Mouse (Mus musculus) MEL (cell line): Measurements from ENCODE around the gene Gemin2. TPM values are rescaled to one million over a fixed set of nuclear protein-coding genes. Genes with fewer than 3 reads are reported as not detected.
A peak's percentile ranks its signal among the peaks of the same experiment; 100 is the strongest.

Experiments used
- DNase-seq: peaks from one replicate; pipeline ENCODE4 v3.0.0; 2011; ENCODE audit warnings: low read depth, low spot score
- H3K27ac ChIP-seq: 2 replicates; pipeline ENCODE4 v1.5.1; 2012; ENCODE audit warnings: low read depth, mild to moderate bottlenecking, control low read depth, low read length, moderate library complexity; ENCODE audit not compliant: control insufficient read depth
- H3K27me3 ChIP-seq, 2 experiments: fragments of 150-350 bp in 1 of 2; sonication (generic) in 1 of 2; 2 replicates each; pipeline ENCODE4 v1.6.1; 2012; ENCODE audit warnings: low read length in 2 of 2, mild to moderate bottlenecking in 2 of 2, improper control_type of control experiment in 1 of 2, moderate library complexity in 1 of 2; ENCODE audit not compliant: insufficient read depth in 2 of 2, control insufficient read depth in 1 of 2
- H3K36me3 ChIP-seq, 2 experiments: 2 replicates each; pipeline ENCODE4 v1.6.1; 2012 to 2014; ENCODE audit warnings: low read length in 2 of 2, improper control_type of control experiment in 1 of 2, inconsistent platforms in 1 of 2, mild to moderate bottlenecking in 1 of 2; ENCODE audit not compliant: insufficient read depth in 2 of 2, control insufficient read depth in 1 of 2
- H3K4me1 ChIP-seq, 2 experiments: fragments of 150-350 bp in 1 of 2; sonication (generic) in 1 of 2; 2 replicates each; pipeline ENCODE4 v1.6.1; 2012; ENCODE audit warnings: low read length in 2 of 2, improper control_type of control experiment in 1 of 2, mild to moderate bottlenecking in 1 of 2; ENCODE audit not compliant: insufficient read depth in 2 of 2, control insufficient read depth in 1 of 2
- H3K4me3 ChIP-seq, 2 experiments: fragments of 150-350 bp in 1 of 2; sonication (generic) in 1 of 2; 2 replicates each; pipeline ENCODE4 v1.5.1; 2012; ENCODE audit warnings: low read depth in 2 of 2, low read length in 2 of 2, mild to moderate bottlenecking in 2 of 2, moderate library complexity in 2 of 2, control low read depth in 1 of 2, improper control_type of control experiment in 1 of 2; ENCODE audit not compliant: control insufficient read depth in 1 of 2, insufficient read depth in 1 of 2
- H3K79me2 ChIP-seq: 2 replicates; pipeline ENCODE4 v1.6.1; 2012; ENCODE audit warnings: mild to moderate bottlenecking, low read length, moderate library complexity; ENCODE audit not compliant: control insufficient read depth, poor library complexity, insufficient read depth
- H3K9ac ChIP-seq: 2 replicates; pipeline ENCODE4 v1.6.1; 2012; ENCODE audit warnings: low read depth, mild to moderate bottlenecking, control low read depth, low read length, moderate library complexity; ENCODE audit not compliant: control insufficient read depth, poor library complexity, severe bottlenecking
- H3K9me3 ChIP-seq: fragments of 150-350 bp; sonication (generic); replicated peaks from 2 replicates; pipeline ENCODE4 v1.6.1; 2012; ENCODE audit warnings: mild to moderate bottlenecking, low read length, improper control_type of control experiment, moderate library complexity; ENCODE audit not compliant: insufficient read depth
- BHLHE40 ChIP-seq: IDR thresholded peaks from 2 replicates; pipeline ENCODE4 v1.6.1; 2012; ENCODE audit warnings: low read depth, mild to moderate bottlenecking, inconsistent platforms, low read length, improper control_type of control experiment, borderline replicate concordance
- CHD1 ChIP-seq: IDR thresholded peaks from 2 replicates; pipeline ENCODE4 v1.6.1; 2012; ENCODE audit warnings: low read depth, mild to moderate bottlenecking, inconsistent platforms, low read length, improper control_type of control experiment
- CHD2 ChIP-seq: IDR thresholded peaks from 2 replicates; pipeline ENCODE4 v1.6.1; 2011; ENCODE audit warnings: low read length, improper control_type of control experiment
- CTCF ChIP-seq, 3 experiments: IDR thresholded peaks in 2 of 3; conservative IDR thresholded peaks in 1 of 3; 2 replicates each; pipeline ENCODE4 v1.5.1; 2011 to 2012; ENCODE audit warnings: low read length in 3 of 3, low read depth in 2 of 3, mild to moderate bottlenecking in 2 of 3, improper control_type of control experiment in 1 of 3, inconsistent platforms in 1 of 3, mixed read lengths in 1 of 3, moderate library complexity in 1 of 3; ENCODE audit not compliant: control insufficient read depth in 1 of 3, insufficient read depth in 1 of 3, poor library complexity in 1 of 3, severe bottlenecking in 1 of 3
- E2F4 ChIP-seq: IDR thresholded peaks from 2 replicates; pipeline ENCODE4 v1.6.1; 2011; ENCODE audit warnings: low read depth, low read length, improper control_type of control experiment, borderline replicate concordance
- ELF1 ChIP-seq: IDR thresholded peaks from 2 replicates; pipeline ENCODE4 v1.6.1; 2014; ENCODE audit warnings: low read depth, mild to moderate bottlenecking, inconsistent platforms, low read length, improper control_type of control experiment, moderate library complexity
- EP300 ChIP-seq, 2 experiments: IDR thresholded peaks; 2 replicates each; pipeline ENCODE4 v1.6.1; 2011; ENCODE audit warnings: improper control_type of control experiment in 2 of 2, low read length in 2 of 2, low read depth in 1 of 2, mild to moderate bottlenecking in 1 of 2
- ETS1 ChIP-seq: IDR thresholded peaks from 2 replicates; pipeline ENCODE4 v1.6.1; 2012; ENCODE audit warnings: low read depth, mild to moderate bottlenecking, inconsistent platforms, low read length, improper control_type of control experiment, moderate library complexity
- GABPA ChIP-seq: IDR thresholded peaks from 2 replicates; pipeline ENCODE4 v1.6.1; 2012; ENCODE audit warnings: low read depth, mild to moderate bottlenecking, inconsistent platforms, low read length, improper control_type of control experiment, moderate library complexity
- GATA1 ChIP-seq: IDR thresholded peaks from 2 replicates; pipeline ENCODE4 v1.6.1; 2011; ENCODE audit warnings: low read depth, low read length, improper control_type of control experiment
- HCFC1 ChIP-seq: IDR thresholded peaks from 2 replicates; pipeline ENCODE4 v1.6.1; 2012; ENCODE audit warnings: low read depth, mild to moderate bottlenecking, inconsistent platforms, low read length, improper control_type of control experiment, moderate library complexity
- MAFK ChIP-seq: IDR thresholded peaks from 2 replicates; pipeline ENCODE4 v1.6.1; 2011; ENCODE audit warnings: low read depth, mild to moderate bottlenecking, low read length, improper control_type of control experiment, borderline replicate concordance
- MAX ChIP-seq: IDR thresholded peaks from 2 replicates; pipeline ENCODE4 v1.6.1; 2011; ENCODE audit warnings: low read length, improper control_type of control experiment
- MAZ ChIP-seq: IDR thresholded peaks from 2 replicates; pipeline ENCODE4 v1.6.1; 2012; ENCODE audit warnings: low read depth, mild to moderate bottlenecking, inconsistent platforms, low read length, improper control_type of control experiment
- MXI1 ChIP-seq: IDR thresholded peaks from 2 replicates; pipeline ENCODE4 v1.6.1; 2011; ENCODE audit warnings: mild to moderate bottlenecking, low read depth, low read length, improper control_type of control experiment
- MYB ChIP-seq: IDR thresholded peaks from 2 replicates; pipeline ENCODE4 v1.6.1; 2011; ENCODE audit warnings: mild to moderate bottlenecking, low read depth, low read length, improper control_type of control experiment
- MYC ChIP-seq: IDR thresholded peaks from 2 replicates; pipeline ENCODE4 v1.6.1; 2011; ENCODE audit warnings: low read depth, mild to moderate bottlenecking, low read length, improper control_type of control experiment, moderate library complexity
- NRF1 ChIP-seq: IDR thresholded peaks from 2 replicates; pipeline ENCODE4 v1.6.1; 2014; ENCODE audit warnings: low read depth, mild to moderate bottlenecking, inconsistent platforms, low read length, improper control_type of control experiment, moderate library complexity; ENCODE audit not compliant: poor library complexity, insufficient read depth, severe bottlenecking
- POLR2A ChIP-seq, 2 experiments: IDR thresholded peaks; 2 replicates each; pipeline ENCODE4 v1.6.1; 2011 to 2012; ENCODE audit warnings: low read length in 2 of 2, mild to moderate bottlenecking in 2 of 2, control low read depth in 1 of 2, improper control_type of control experiment in 1 of 2, low read depth in 1 of 2, moderate library complexity in 1 of 2; ENCODE audit not compliant: control insufficient read depth in 1 of 2, insufficient read depth in 1 of 2, poor library complexity in 1 of 2
- POLR2AphosphoS5 ChIP-seq: IDR thresholded peaks from 2 replicates; pipeline ENCODE4 v1.6.1; 2012; ENCODE audit warnings: low read depth, borderline replicate concordance, mild to moderate bottlenecking, inconsistent platforms, low read length, moderate library complexity, mixed read lengths
- RAD21 ChIP-seq: IDR thresholded peaks from 2 replicates; pipeline ENCODE4 v1.6.1; 2011; ENCODE audit warnings: mild to moderate bottlenecking, low read depth, low read length, improper control_type of control experiment
- SIN3A ChIP-seq: IDR thresholded peaks from 2 replicates; pipeline ENCODE4 v1.6.1; 2012; ENCODE audit warnings: low read length, improper control_type of control experiment, inconsistent platforms
- SMC3 ChIP-seq: IDR thresholded peaks from 2 replicates; pipeline ENCODE4 v1.6.1; 2011; ENCODE audit warnings: low read depth, low read length, improper control_type of control experiment
- TBP ChIP-seq: IDR thresholded peaks from 2 replicates; pipeline ENCODE4 v1.8.0; 2011; ENCODE audit warnings: low read depth, low read length, improper control_type of control experiment
- TCF12 ChIP-seq: IDR thresholded peaks from 2 replicates; pipeline ENCODE4 v1.6.1; 2014; ENCODE audit warnings: low read depth, mild to moderate bottlenecking, inconsistent platforms, low read length, improper control_type of control experiment, moderate library complexity
- ZKSCAN1 ChIP-seq: IDR thresholded peaks from 2 replicates; pipeline ENCODE4 v1.6.1; 2012; ENCODE audit warnings: low read depth, mild to moderate bottlenecking, inconsistent platforms, low read length, improper control_type of control experiment, moderate library complexity
- ZMIZ1 ChIP-seq: IDR thresholded peaks from 2 replicates; pipeline ENCODE4 v1.6.1; 2012; ENCODE audit warnings: low read depth, mild to moderate bottlenecking, inconsistent platforms, low read length, improper control_type of control experiment, moderate library complexity
- ZNF384 ChIP-seq: IDR thresholded peaks from 2 replicates; pipeline ENCODE4 v1.6.1; 2012; ENCODE audit warnings: low read depth, mild to moderate bottlenecking, inconsistent platforms, low read length, improper control_type of control experiment
- polyA plus RNA-seq, 2 experiments: library from polyadenylated mRNA; stranded (reverse) in 1 of 2; unstranded in 1 of 2; fragments of >175 nt in 1 of 2; fragments of >200 nt in 1 of 2; gene quantifications; 2 replicates each; pipeline versions ENCODE4 v1.2.1 to v1.2.4; 2012; ENCODE audit warnings: low replicate concordance in 2 of 2, low read depth in 1 of 2; ENCODE audit not compliant: insufficient read length in 2 of 2, insufficient read depth in 1 of 2, missing spikeins in 1 of 2
- total RNA-seq: library from RNA; depleted of rRNA; stranded (reverse); fragments of 300-350 nt; gene quantifications from 2 replicates; pipeline ENCODE4 v1.2.3, GENCODE M21; 2012

Gene Gemin2
- total and polyA plus RNA-seq, 3 experiments, result 17.7 to 19.5 TPM; not detected in 1

DNA sequence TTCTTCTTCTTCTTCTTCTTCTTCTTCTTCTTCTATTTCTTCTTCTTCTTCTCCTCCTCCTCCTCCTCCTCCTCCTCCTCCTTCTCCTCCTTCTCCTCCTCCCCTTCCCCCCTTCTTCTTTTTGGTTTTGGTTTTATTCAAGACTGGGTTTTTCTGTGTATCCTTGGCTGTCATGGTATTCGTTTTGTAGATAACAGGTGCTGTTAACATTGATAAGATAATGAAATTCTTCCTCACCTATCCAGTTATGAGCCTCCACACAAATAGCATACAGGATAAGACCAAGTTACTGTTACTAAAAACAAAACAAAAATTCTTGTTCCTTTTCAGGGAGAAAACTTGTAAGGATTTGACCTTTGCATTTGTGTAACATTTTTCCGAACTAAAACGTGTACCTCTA, 52.6 kb downstream of the Gemin2 start:
- Histone ChIP-seq H3K4me3 (peak overlapping the region; percentile 64 to 78), H3K27me3 (no peaks in the 10 kb centered on the region), H3K36me3 (peaks cover 24 to 26% of the 10 kb centered on the region in 2 experiments), H3K9ac (peak overlapping the region; percentile 81), H3K27ac (peak overlapping the region; percentile 100), H3K4me1 (peaks cover 3 to 11% of the 10 kb centered on the region in 2 experiments; a peak in 2 of 4 replicates), H3K9me3 (no peaks in the 10 kb centered on the region), H3K79me2 (peaks cover 29% of the 10 kb centered on the region)
- TF ChIP-seq GABPA (no peak), GATA1 (peak; percentile 89), RAD21 (no peak), CHD1 (no peak), ZMIZ1 (no peak), EP300 (IDR thresholded peaks at IDR 0.05; ENCODE audit: low read depth in 1 of 2, low read length in 2 of 2) (peak; percentile 66 to 79), POLR2A (IDR thresholded peaks at IDR 0.05; ENCODE audit: control insufficient read depth in 1 of 2, insufficient read depth in 1 of 2, low read depth in 1 of 2, low read length in 2 of 2, poor library complexity in 1 of 2) (no peak), MAX (no peak; the same call in 1 of the 2 replicates), TCF12 (peak; percentile 66), MAZ (0 out of 2 replicates have a peak, but pooled peaks have one; percentile 25), MXI1 (peak; percentile 37; the same call in 1 of the 2 replicates), ETS1 (peak; percentile 73), BHLHE40 (peak; percentile 15; the same call in 1 of the 2 replicates), NRF1 (no peak), SMC3 (no peak)
- DNase-seq, result no peak

DNA sequence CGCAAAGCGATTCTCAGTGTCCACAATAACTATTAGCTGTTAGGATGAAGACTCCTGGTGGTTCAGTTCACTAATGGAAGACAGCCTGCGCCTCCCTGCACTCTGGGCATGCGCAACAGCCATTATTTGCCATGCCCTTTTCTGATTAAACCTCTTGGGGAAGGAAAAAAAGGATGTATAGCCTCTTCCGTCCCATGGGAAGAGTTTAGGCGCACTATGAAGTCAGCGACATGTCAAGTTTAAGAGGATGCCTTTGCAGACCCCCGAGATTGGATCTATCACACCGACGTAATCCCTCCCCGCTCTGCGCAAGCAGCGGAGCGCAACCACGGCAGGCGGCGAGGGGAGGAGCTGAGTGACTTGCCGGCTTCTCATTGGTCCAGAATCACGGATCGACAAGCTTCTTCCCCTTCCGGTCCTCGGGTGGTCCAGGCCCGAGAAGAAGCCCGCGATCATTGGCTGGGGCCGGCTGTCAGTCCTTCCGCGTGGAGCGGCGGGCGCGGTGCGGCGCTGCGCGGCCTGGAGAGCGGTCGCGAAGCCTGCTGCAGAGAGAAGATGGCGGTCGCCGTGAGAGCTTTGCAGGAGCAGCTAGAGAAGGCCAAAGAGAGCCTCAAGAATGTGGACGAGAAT, 53.4 kb downstream of the Gemin2 start, which contains the start of gene Pnn:
Gene Pnn (plus strand): TSS at position 437 of the 630 bp plus-strand sequence.
- peak; percentile 99 for DNase-seq
- Histone ChIP-seq H3K79me2 (peaks cover 22% of the 10 kb centered on the region), H3K9me3 (no peaks in the 10 kb centered on the region), H3K4me3 (peak within 1 kb of the TSS; percentile 94 to 95), H3K4me1 (peaks cover 3 to 11% of the 10 kb centered on the region in 2 experiments; a peak in 2 of 4 replicates), H3K27me3 (no peaks in the 10 kb centered on the region), H3K27ac (peak within 1 kb of the TSS; percentile 100), H3K9ac (peak within 1 kb of the TSS; percentile 97), H3K36me3 (peaks cover 26 to 30% of the 10 kb centered on the region in 2 experiments)
- TF ChIP-seq SMC3 (no peak), E2F4 (no peak), EP300 (IDR thresholded peaks at IDR 0.05; ENCODE audit: low read depth in 1 of 2, low read length in 2 of 2) (peak in 1 of 2 experiments; percentile 31; a peak in 2 of 4 replicates), CTCF (IDR thresholded peaks at IDR 0.05 in 2 of 3, conservative IDR thresholded peaks at IDR 0.05 in 1 of 3; ENCODE audit: control insufficient read depth in 1 of 3, insufficient read depth in 1 of 3, low read depth in 2 of 3, low read length in 3 of 3, poor library complexity in 1 of 3, severe bottlenecking in 1 of 3) (0 out of 6 replicates have a peak, but pooled peaks of 1 of the 3 experiments have one; percentile 7), HCFC1 (peak; percentile 86), SIN3A (peak; percentile 80), MYC (peak; percentile 71; the same call in 1 of the 2 replicates), ETS1 (peak; percentile 59; the same call in 1 of the 2 replicates), ZNF384 (no peak), CHD2 (no peak), NRF1 (peak; percentile 86), MAFK (no peak), BHLHE40 (no peak), CHD1 (peak; percentile 93; the same call in 1 of the 2 replicates), TCF12 (peak; percentile 68), MAZ (no peak), MYB (no peak), POLR2AphosphoS5 (no peak; the same call in 1 of the 2 replicates), ELF1 (peak; percentile 93), ZMIZ1 (peak; percentile 93; the same call in 1 of the 2 replicates), TBP (peak; percentile 72; the same call in 1 of the 2 replicates), RAD21 (no peak), ZKSCAN1 (no peak)
